Mouse (Mus musculus): ENCODE results near the gene Nrxn3. TPM values are rescaled to one million over a fixed set of nuclear protein-coding genes. Genes with fewer than 3 reads are reported as not detected.

Nrxn3 gene
- polyA plus RNA-seq, 1 experiment from 2014 or later = 1.3 TPM

DNA sequence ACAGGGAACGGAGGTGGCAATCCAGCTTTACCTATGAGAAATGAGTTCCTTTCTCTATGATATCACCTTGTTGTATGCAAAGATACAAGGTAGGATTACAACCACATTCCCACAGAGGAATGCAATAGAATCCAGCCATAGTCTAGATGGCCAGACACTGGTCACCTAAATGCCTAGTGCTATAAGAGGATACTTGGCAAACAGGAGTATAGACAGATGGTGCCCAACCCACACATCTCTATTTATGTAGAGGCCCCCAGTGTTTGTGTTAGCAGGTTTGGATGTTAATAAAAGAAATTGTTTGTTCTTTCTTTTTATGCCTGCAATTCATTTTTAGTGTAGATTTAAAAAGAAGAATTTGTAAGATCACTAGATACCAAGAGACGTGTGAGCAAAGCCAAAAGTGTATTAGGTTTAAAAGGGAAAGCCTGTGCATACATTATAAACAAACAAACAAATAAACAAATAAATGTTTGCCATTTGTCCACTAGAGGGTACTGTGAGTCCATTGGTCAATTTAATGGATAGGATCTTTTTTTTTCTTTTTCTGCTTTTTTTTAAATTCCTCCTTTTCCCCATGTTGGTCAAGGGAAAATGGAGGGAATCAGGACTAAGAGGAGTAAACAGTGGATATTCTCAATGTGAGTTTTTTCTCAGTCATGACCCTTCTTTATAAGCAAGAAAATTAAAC, 832.2 kb downstream of the Nrxn3 start:
- no peaks in the 10 kb centered on the region for H3K9me3 ChIP-seq (replicated peaks; ENCODE audit: control insufficient read depth, low read length)
- no peak overlapping the region for H3K9ac ChIP-seq (ENCODE audit: low read length)
- H3K4me3 ChIP-seq (ENCODE audit: low read length) = no peak overlapping the region
- WGBS = 59% methylated on average over 2 of the region's 2 CpGs
- no peak for ATAC-seq (replicated peaks; ENCODE audit: extremely low read depth, insufficient read depth, low FRiP score)
- no peak overlapping the region for H3K27ac ChIP-seq (ENCODE audit: low read length)
- no peaks in the 10 kb centered on the region for H3K4me1 ChIP-seq (ENCODE audit: control insufficient read depth, insufficient read depth, low read length)
- no peaks in the 10 kb centered on the region for H3K36me3 ChIP-seq (ENCODE audit: control insufficient read depth, insufficient read depth)
- no peaks in the 10 kb centered on the region for H3K27me3 ChIP-seq (ENCODE audit: control insufficient read depth, insufficient read depth, low read length)
- no peak overlapping the region for H3K4me2 ChIP-seq (ENCODE audit: low read depth, low read length)

DNA sequence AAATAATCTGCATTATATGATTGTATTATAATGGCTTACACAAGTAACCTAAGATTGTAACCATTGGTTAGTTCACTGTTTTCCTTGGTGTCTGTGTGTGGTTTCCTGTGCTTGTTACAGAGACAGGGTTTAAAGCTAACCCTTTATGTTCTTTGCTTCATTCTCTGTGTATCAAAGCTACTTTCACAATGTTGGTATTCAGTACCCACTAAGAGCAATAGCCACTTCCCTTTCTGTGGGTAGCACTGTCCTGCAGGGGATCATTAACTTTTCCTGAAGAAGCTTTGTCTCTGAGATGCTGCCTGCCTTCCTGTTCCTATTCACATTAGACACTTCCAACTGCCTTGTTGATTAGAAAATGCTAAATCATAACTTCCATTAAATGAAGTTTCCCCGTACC, 836.2 kb downstream of the Nrxn3 start:
- no peak for ATAC-seq (replicated peaks; ENCODE audit: extremely low read depth, insufficient read depth, low FRiP score)
- H3K9ac ChIP-seq (ENCODE audit: low read length) = no peak overlapping the region
- 85% methylated on average over 1 of the region's 1 CpGs for WGBS
- H3K27me3 ChIP-seq (ENCODE audit: control insufficient read depth, insufficient read depth, low read length) = no peaks in the 10 kb centered on the region
- no peaks in the 10 kb centered on the region for H3K36me3 ChIP-seq (ENCODE audit: control insufficient read depth, insufficient read depth)
- no peaks in the 10 kb centered on the region for H3K4me1 ChIP-seq (ENCODE audit: control insufficient read depth, insufficient read depth, low read length)
- H3K27ac ChIP-seq (ENCODE audit: low read length) = no peak overlapping the region
- no peak overlapping the region for H3K4me3 ChIP-seq (ENCODE audit: low read length)
- no peak overlapping the region for H3K4me2 ChIP-seq (ENCODE audit: low read depth, low read length)
- H3K9me3 ChIP-seq (replicated peaks; ENCODE audit: control insufficient read depth, low read length) = no peaks in the 10 kb centered on the region

DNA sequence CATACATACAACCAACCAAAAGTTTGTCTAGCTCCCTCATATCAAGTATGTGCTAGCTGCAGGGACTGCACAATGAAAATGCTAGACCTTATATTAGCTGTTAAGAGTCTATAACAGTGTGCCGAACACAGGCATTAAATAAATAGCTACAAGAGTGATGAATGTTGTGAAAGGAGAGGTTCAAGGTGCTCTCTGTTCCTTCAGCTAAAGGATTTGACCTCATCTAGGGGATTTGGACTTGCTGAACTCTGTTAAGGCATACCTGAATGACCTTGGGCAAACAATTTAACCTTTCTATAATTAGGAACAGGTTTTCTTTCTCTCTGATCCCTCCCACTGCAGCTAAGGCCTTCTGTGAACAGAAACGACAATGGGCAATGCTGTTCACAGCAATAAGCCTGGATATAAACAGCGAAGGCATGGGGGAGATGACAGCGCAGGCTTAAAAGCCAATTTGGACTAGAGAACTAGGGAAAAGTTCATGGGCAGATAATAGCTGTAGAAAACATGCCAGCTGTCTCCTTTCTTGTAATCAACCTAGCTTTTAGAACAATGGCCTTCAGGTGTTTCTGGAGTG, 839.4 kb downstream of the Nrxn3 start:
- Histone ChIP-seq H3K4me1 (ENCODE audit: control insufficient read depth, insufficient read depth, low read length) (no peaks in the 10 kb centered on the region), H3K27me3 (ENCODE audit: control insufficient read depth, insufficient read depth, low read length) (no peaks in the 10 kb centered on the region), H3K36me3 (ENCODE audit: control insufficient read depth, insufficient read depth) (no peaks in the 10 kb centered on the region), H3K27ac (ENCODE audit: low read length) (no peak overlapping the region), H3K9ac (ENCODE audit: low read length) (no peak overlapping the region), H3K9me3 (replicated peaks; ENCODE audit: control insufficient read depth, low read length) (no peaks in the 10 kb centered on the region), H3K4me3 (ENCODE audit: low read length) (no peak overlapping the region), H3K4me2 (ENCODE audit: low read depth, low read length) (no peak overlapping the region)
- ATAC-seq (replicated peaks; ENCODE audit: extremely low read depth, insufficient read depth, low FRiP score) = no peak
- WGBS = 76% methylated on average over 4 of the region's 4 CpGs

DNA sequence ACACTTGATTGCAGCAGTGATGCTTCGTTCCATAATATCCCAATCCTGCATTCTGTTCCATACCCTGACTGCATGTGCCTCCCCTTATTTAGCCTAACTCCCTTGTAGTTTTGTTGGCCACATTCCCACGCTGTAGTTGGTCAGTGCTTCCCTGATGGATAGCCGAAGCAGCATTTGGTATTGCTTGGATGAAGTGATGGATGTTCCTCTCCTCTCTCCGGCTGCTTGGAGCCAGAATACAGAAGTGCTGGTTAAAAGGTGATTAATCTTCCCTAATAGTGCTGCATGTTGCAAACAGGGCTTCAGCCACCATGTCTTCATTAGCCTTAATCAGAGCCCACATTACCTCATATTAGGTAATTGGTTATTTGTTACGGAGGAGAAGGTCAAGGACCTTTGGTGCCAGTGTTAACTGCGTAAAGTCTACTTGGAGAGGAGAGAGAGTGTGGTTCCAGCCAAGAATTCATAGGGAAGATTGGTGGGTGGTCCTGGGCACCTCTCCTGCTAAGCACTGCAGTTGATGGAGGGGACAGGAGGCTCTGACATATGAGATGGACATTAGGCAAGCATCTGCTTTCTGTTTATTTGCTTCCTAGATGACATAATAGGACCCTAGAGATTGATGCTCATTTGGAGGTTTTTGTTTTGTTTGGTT, 846.2 kb downstream of the Nrxn3 start:
- ATAC-seq (replicated peaks; ENCODE audit: extremely low read depth, insufficient read depth, low FRiP score) = no peak
- H3K4me1 ChIP-seq (ENCODE audit: control insufficient read depth, insufficient read depth, low read length) = no peaks in the 10 kb centered on the region
- H3K9ac ChIP-seq (ENCODE audit: low read length) = no peak overlapping the region
- H3K4me3 ChIP-seq (ENCODE audit: low read length) = no peak overlapping the region
- H3K9me3 ChIP-seq (replicated peaks; ENCODE audit: control insufficient read depth, low read length) = no peaks in the 10 kb centered on the region
- H3K27me3 ChIP-seq (ENCODE audit: control insufficient read depth, insufficient read depth, low read length) = no peaks in the 10 kb centered on the region
- H3K4me2 ChIP-seq (ENCODE audit: low read depth, low read length) = no peak overlapping the region
- WGBS = 72% methylated on average over 6 of the region's 6 CpGs
- H3K27ac ChIP-seq (ENCODE audit: low read length) = no peak overlapping the region
- no peaks in the 10 kb centered on the region for H3K36me3 ChIP-seq (ENCODE audit: control insufficient read depth, insufficient read depth)

DNA sequence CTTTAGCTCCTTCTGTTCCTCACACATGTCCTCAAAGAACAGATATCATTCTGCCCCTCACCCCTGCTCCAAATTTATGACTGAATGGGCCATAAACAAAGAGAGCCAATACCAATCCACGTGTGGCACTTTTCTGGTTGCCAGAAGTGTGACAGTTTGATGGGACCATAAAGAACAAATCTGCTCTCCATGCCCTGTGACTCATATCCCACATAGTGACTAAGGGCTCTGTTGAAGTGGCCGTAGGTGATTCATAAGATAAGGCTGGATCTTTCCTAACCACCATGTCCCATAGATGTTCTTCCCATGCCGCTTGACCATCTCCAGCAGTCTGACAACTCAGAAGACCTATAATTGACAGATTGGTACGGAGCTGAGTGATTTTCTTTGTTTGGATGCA, 869.8 kb downstream of the Nrxn3 start:
- Histone ChIP-seq H3K4me3 (ENCODE audit: low read length) (no peak overlapping the region), H3K9me3 (replicated peaks; ENCODE audit: control insufficient read depth, low read length) (no peaks in the 10 kb centered on the region), H3K4me1 (ENCODE audit: control insufficient read depth, insufficient read depth, low read length) (no peaks in the 10 kb centered on the region), H3K27me3 (ENCODE audit: control insufficient read depth, insufficient read depth, low read length) (no peaks in the 10 kb centered on the region), H3K36me3 (ENCODE audit: control insufficient read depth, insufficient read depth) (no peaks in the 10 kb centered on the region), H3K9ac (ENCODE audit: low read length) (no peak overlapping the region), H3K4me2 (ENCODE audit: low read depth, low read length) (no peak overlapping the region), H3K27ac (ENCODE audit: low read length) (no peak overlapping the region)
- 65% methylated on average over 4 of the region's 4 CpGs for WGBS
- ATAC-seq (replicated peaks; ENCODE audit: extremely low read depth, insufficient read depth, low FRiP score) = no peak

DNA sequence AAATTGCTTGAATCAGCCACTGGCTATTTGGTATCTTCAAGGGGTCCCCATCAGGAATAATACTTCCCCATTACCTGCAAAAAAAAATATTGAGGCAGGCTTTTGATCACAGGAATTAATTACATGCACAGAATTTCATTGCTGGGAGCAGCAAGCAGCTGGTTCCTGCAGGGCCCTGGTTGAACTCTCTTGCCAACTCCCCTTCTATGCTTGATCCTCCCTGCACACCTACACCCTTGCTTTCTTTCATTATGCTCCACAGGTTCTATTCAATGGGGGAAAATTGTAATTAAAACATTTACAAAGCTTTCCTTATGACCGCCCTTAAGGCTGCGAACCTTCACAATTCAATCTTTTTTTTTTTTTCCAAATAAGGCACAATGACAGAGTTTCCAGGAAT, 891.0 kb downstream of the Nrxn3 start:
- H3K9me3 ChIP-seq (replicated peaks; ENCODE audit: control insufficient read depth, low read length) = no peaks in the 10 kb centered on the region
- WGBS = 85% methylated on average over 2 of the region's 2 CpGs
- H3K36me3 ChIP-seq (ENCODE audit: control insufficient read depth, insufficient read depth) = no peaks in the 10 kb centered on the region
- no peaks in the 10 kb centered on the region for H3K4me1 ChIP-seq (ENCODE audit: control insufficient read depth, insufficient read depth, low read length)
- no peak overlapping the region for H3K4me2 ChIP-seq (ENCODE audit: low read depth, low read length)
- no peak overlapping the region for H3K9ac ChIP-seq (ENCODE audit: low read length)
- no peak overlapping the region for H3K27ac ChIP-seq (ENCODE audit: low read length)
- H3K27me3 ChIP-seq (ENCODE audit: control insufficient read depth, insufficient read depth, low read length) = no peaks in the 10 kb centered on the region
- no peak for ATAC-seq (replicated peaks; ENCODE audit: extremely low read depth, insufficient read depth, low FRiP score)
- no peak overlapping the region for H3K4me3 ChIP-seq (ENCODE audit: low read length)

DNA sequence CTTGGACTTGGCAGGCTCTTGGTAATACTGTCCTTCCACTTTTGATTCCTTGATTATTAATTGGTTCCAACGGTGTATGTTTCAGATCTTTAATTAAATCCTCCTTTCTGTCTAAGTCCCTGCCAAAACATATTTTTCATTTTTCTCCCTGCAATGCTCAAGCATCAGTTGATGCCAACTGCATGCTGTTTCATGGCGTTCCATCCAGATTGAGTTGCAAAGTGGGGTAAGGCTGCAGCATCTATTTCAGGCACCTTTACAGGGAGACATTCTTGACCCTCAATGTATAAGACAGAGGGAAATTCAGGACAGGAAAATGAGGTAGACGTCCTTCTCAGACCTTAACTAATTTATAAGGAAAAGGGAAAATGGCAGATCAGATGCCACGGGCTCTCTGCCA, 903.1 kb downstream of the Nrxn3 start:
- H3K9me3 ChIP-seq (replicated peaks; ENCODE audit: control insufficient read depth, low read length) = no peaks in the 10 kb centered on the region
- no peak for ATAC-seq (replicated peaks; ENCODE audit: extremely low read depth, insufficient read depth, low FRiP score)
- 66% methylated on average over 4 of the region's 4 CpGs for WGBS
- H3K27me3 ChIP-seq (ENCODE audit: control insufficient read depth, insufficient read depth, low read length) = no peaks in the 10 kb centered on the region
- H3K4me3 ChIP-seq (ENCODE audit: low read length) = no peak overlapping the region
- no peaks in the 10 kb centered on the region for H3K4me1 ChIP-seq (ENCODE audit: control insufficient read depth, insufficient read depth, low read length)
- H3K36me3 ChIP-seq (ENCODE audit: control insufficient read depth, insufficient read depth) = no peaks in the 10 kb centered on the region
- H3K27ac ChIP-seq (ENCODE audit: low read length) = no peak overlapping the region
- H3K9ac ChIP-seq (ENCODE audit: low read length) = no peak overlapping the region
- H3K4me2 ChIP-seq (ENCODE audit: low read depth, low read length) = no peak overlapping the region

DNA sequence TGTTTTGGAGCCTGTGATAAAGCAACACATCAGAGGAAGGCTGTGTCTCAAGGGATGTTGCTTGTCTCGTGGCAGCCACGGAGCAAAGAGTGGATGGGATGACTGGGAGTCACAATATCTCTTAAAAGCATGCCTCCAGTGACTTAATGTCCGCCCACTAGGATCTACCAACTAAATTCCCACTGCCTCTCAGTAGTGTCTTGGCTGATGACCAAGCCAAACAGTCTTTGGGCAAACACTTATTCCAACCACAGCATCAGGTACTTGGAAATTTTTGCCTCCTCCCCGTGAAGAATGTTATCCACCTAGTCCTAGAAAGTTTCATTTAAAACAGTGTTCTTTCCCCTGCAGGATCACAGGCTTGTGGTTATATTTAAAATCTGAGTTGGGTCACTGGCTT, 917.4 kb downstream of the Nrxn3 start:
- Histone ChIP-seq H3K4me2 (ENCODE audit: low read depth, low read length) (no peak overlapping the region), H3K9me3 (replicated peaks; ENCODE audit: control insufficient read depth, low read length) (no peaks in the 10 kb centered on the region), H3K27ac (ENCODE audit: low read length) (no peak overlapping the region), H3K27me3 (ENCODE audit: control insufficient read depth, insufficient read depth, low read length) (no peaks in the 10 kb centered on the region), H3K4me1 (ENCODE audit: control insufficient read depth, insufficient read depth, low read length) (no peaks in the 10 kb centered on the region), H3K9ac (ENCODE audit: low read length) (no peak overlapping the region), H3K4me3 (ENCODE audit: low read length) (no peak overlapping the region), H3K36me3 (ENCODE audit: control insufficient read depth, insufficient read depth) (no peaks in the 10 kb centered on the region)
- WGBS = 52% methylated on average over 4 of the region's 4 CpGs
- ATAC-seq (replicated peaks; ENCODE audit: extremely low read depth, insufficient read depth, low FRiP score) = no peak

DNA sequence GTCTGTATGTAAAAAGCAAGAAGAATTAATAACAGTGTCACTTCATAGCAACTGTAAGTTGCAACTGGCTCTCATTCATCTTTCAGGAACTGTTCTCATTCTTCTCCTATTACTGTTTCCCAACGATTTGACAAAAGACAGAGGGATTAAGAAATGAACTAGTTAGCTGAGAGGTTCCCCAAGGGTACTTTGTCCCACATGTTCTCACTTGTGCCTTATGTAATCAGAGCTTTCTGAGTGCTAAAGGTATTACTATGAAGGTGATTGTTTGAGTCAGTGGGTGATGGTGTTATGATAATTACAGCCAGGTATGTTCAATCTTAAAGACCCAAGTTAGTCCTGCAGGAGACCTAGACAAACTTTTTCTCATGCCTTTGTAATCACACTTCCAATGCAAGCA, 918.8 kb downstream of the Nrxn3 start:
- H3K4me2 ChIP-seq (ENCODE audit: low read depth, low read length) = no peak overlapping the region
- no peaks in the 10 kb centered on the region for H3K27me3 ChIP-seq (ENCODE audit: control insufficient read depth, insufficient read depth, low read length)
- no peaks in the 10 kb centered on the region for H3K4me1 ChIP-seq (ENCODE audit: control insufficient read depth, insufficient read depth, low read length)
- ATAC-seq (replicated peaks; ENCODE audit: extremely low read depth, insufficient read depth, low FRiP score) = no peak
- H3K4me3 ChIP-seq (ENCODE audit: low read length) = no peak overlapping the region
- no peak overlapping the region for H3K9ac ChIP-seq (ENCODE audit: low read length)
- H3K27ac ChIP-seq (ENCODE audit: low read length) = no peak overlapping the region
- 27% methylated on average over 1 of the region's 1 CpGs for WGBS
- no peaks in the 10 kb centered on the region for H3K9me3 ChIP-seq (replicated peaks; ENCODE audit: control insufficient read depth, low read length)
- H3K36me3 ChIP-seq (ENCODE audit: control insufficient read depth, insufficient read depth) = no peaks in the 10 kb centered on the region

Measured in heart, embryonic 16.5 days (tissue).